Mouse (Mus musculus) left cerebral cortex, adult 11 months (tissue): ENCODE measurements around the gene Ak7.
A peak's percentile ranks its signal among the peaks of the same experiment; 100 is the strongest.

ENCODE experiments used
- DNase-seq: peaks from one replicate; pipeline ENCODE4 v3.0.0; 2022; ENCODE audit warnings: low spot score

Ak7 gene

GRCm38 (mm10) chr12:105705799-105706487 lies at the start of gene Ak7:
TSS of gene Ak7 (plus strand) at chr12:105705976.
- DNase-seq, result no peak

GRCm38 (mm10) chr12:105676274-105676673 lies 29.5 kb upstream of the Ak7 start:
- no peak for DNase-seq

- no peak for DNase-seq
These were observed 27.6 kb upstream of the Ak7 start for GRCm38 (mm10) chr12:105678211-105678610.

GRCm38 (mm10) chr12:105678762-105679161 lies 27.0 kb upstream of the Ak7 start:
- DNase-seq, result no peak

- DNase-seq, result peak; percentile 8
These were observed 21.6 kb upstream of the Ak7 start, which contains the start of gene Gskip for GRCm38 (mm10) chr12:105683933-105684901. TSS of gene Gskip (plus strand) at chr12:105684829.

GRCm38 (mm10) chr12:105685001-105685691 lies 20.6 kb upstream of the Ak7 start, which contains the start of gene Atg2b:
TSS of gene Atg2b (minus strand) at chr12:105685211.
- DNase-seq, result peak; percentile 91

GRCm38 (mm10) chr12:105686791-105687190 lies 19.0 kb upstream of the Ak7 start:
- no peak for DNase-seq

GRCm38 (mm10) chr12:105687416-105687815 lies 18.4 kb upstream of the Ak7 start:
- DNase-seq, result no peak

GRCm38 (mm10) chr12:105688546-105688945 lies 17.2 kb upstream of the Ak7 start:
- DNase-seq, result no peak

- no peak for DNase-seq
These were observed 16.3 kb upstream of the Ak7 start for GRCm38 (mm10) chr12:105689435-105689834.

GRCm38 (mm10) chr12:105694021-105694420 lies 11.8 kb upstream of the Ak7 start:
- DNase-seq, result no peak

GRCm38 (mm10) chr12:105695848-105696247 lies 9.9 kb upstream of the Ak7 start:
- DNase-seq, result no peak

- no peak for DNase-seq
These were observed 8.5 kb upstream of the Ak7 start for GRCm38 (mm10) chr12:105697104-105697780.

GRCm38 (mm10) chr12:105700433-105700832 lies 5.3 kb upstream of the Ak7 start:
- DNase-seq, result no peak

- no peak for DNase-seq
These were observed 12.8 kb downstream of the Ak7 start for GRCm38 (mm10) chr12:105718616-105719015.

- DNase-seq, result no peak
These were observed 14.4 kb downstream of the Ak7 start for GRCm38 (mm10) chr12:105720196-105720595.

GRCm38 (mm10) chr12:105721452-105722132 lies 15.8 kb downstream of the Ak7 start:
- DNase-seq, result no peak

GRCm38 (mm10) chr12:105722657-105723056 lies 16.9 kb downstream of the Ak7 start:
- no peak for DNase-seq

- DNase-seq, result no peak
These were observed 18.8 kb downstream of the Ak7 start for GRCm38 (mm10) chr12:105724616-105725015.

- DNase-seq, result no peak
These were observed 20.0 kb downstream of the Ak7 start for GRCm38 (mm10) chr12:105725736-105726135.

GRCm38 (mm10) chr12:105727268-105727667 lies 21.5 kb downstream of the Ak7 start:
- no peak for DNase-seq
